Mouse (Mus musculus) kidney, adult 2 months (tissue): ENCODE results near the gene Dlg2.

ENCODE experiments used
- CTCF ChIP-seq: fragments of 200-500 bp; conservative IDR thresholded peaks from 2 replicates; pipeline ENCODE4 v1.5.1; 2011; ENCODE audit warnings: low read depth, mild to moderate bottlenecking, control low read depth, low read length, moderate library complexity, mixed read lengths; ENCODE audit not compliant: insufficient read depth, insufficient read length
- POLR2A ChIP-seq: fragments of 200-500 bp; IDR thresholded peaks from one replicate; pipeline ENCODE4 v1.6.1; 2011; ENCODE audit warnings: low read depth, low read length, control low read depth

DNA sequence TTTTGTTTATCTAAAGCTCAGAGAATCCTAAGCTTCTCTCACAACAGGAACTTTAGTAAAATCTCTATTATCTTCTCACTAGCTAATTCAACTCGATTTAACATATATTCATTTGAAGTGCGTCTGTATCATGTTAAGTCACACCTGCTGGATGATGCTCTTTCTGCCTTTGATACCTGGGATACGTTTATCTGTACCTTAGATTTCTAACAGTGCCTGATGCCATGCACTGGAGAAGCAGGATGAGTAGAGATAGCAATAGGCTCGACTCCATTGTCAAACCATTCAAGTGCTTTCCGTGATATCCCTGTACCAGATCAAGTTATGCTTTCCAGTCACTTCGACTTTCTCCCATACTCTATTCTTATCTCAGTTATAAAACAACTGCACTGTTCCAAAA is 732.5 kb downstream of the Dlg2 start:
- TF ChIP-seq POLR2A = no peak
- no peak for TF ChIP-seq CTCF
